Mouse (Mus musculus) bone marrow, adult 2 months (tissue): ENCODE results near the gene Ackr3. TPM values are rescaled to one million over a fixed set of nuclear protein-coding genes. Genes with fewer than 3 reads are reported as not detected.

Experiments used
- H3K27ac ChIP-seq: fragments of 200-500 bp; 2 replicates; pipeline ENCODE4 v1.5.1; 2012; ENCODE audit warnings: low read depth, mild to moderate bottlenecking, control low read depth, inconsistent platforms, low read length; ENCODE audit not compliant: control insufficient read depth, poor library complexity, insufficient read depth
- H3K4me1 ChIP-seq: fragments of 200-500 bp; 2 replicates; pipeline ENCODE4 v1.6.1; 2011; ENCODE audit warnings: low read length; ENCODE audit not compliant: control insufficient read depth, insufficient read depth
- H3K4me3 ChIP-seq: fragments of 200-500 bp; replicated peaks from 2 replicates; pipeline ENCODE3; 2011; ENCODE audit warnings: mild to moderate bottlenecking, low read depth, low read length, control low read depth; ENCODE audit not compliant: control insufficient read depth
- CTCF ChIP-seq: fragments of 200-500 bp; IDR thresholded peaks from 2 replicates; pipeline ENCODE4 v1.5.1; 2011; ENCODE audit warnings: low read length, control low read depth; ENCODE audit not compliant: control insufficient read depth, insufficient read depth
- POLR2A ChIP-seq: fragments of 200-500 bp; IDR thresholded peaks from 2 replicates; pipeline ENCODE4 v1.6.1; 2011; ENCODE audit warnings: low read depth, mild to moderate bottlenecking, control low read depth, low read length, borderline replicate concordance; ENCODE audit not compliant: control insufficient read depth
- WGBS: fragments of 180-500 bp; shearing (Covaris S2); methylation state at CpG from one replicate; pipeline ENCODE4 v1.1.7; 2018; 5-methylcytosine and 5-hydroxymethylcytosine counted together
- polyA plus RNA-seq: library from polyadenylated mRNA; stranded (reverse); fragments of >200 nt; gene quantifications from 2 replicates; pipeline ENCODE4 v1.2.4, GENCODE M21; 2011; ENCODE audit warnings: low replicate concordance; ENCODE audit not compliant: missing spikeins, insufficient read depth, insufficient read length

The Ackr3 gene
- polyA plus RNA-seq, 1 experiment = 3.3 TPM

DNA sequence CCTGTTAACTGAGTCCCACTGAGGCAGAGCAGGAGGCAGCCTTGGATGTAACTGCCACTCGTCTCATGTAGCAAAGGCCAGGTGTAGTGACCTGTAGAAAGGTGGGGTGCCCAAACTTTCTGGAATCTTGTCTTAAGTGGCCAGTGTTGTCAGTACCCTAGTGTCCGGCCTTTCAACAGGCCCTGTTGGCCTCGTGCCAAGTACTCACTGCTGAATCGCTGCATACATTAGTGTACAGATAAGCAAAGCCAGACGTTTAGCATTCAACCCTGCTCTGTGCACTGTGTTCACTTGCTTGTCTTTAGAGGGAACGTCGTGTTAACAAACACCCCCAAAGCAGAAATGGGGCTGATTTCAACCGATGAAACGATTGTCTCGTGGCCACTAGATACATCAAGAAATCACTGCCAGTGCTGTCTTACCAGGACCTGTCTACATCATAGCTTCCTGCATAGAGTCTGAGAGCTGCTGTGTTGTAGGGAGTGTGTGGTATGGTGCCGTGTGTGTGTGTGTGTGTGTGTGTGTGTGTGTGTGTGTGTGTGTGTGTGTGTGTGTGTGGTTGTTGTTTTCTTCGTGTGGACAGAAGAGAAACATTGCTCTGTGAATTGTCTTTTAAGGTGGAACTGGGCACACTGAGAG is 24.0 kb downstream of the Ackr3 start:
- Histone ChIP-seq H3K4me1 (no peaks in the 10 kb centered on the region), H3K27ac (no peak overlapping the region), H3K4me3 (no peak overlapping the region)
- TF ChIP-seq CTCF (no peak), POLR2A (no peak)
- WGBS = 39% methylated on average over 12 of the region's 12 CpGs

DNA sequence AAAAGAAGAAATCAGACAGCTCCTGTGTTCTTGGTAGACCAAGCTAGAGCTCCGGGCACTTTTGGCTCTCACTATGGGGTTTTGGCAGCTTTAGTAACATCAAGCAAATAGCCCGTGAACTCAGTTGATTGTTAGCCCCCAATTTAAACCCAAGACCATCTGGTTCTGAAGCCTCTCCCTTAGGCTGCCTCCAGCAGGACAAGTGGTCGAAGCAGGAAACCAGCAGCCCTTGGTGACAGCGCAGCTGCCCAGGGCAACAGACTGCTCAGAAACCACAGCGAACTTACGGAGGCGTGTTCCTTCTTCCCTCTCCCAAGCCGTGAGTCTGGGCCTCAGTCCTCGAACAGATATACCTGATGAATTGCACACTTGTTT is 24.5 kb downstream of the Ackr3 start:
- WGBS = 4% methylated on average over 9 of the region's 9 CpGs
- Histone ChIP-seq H3K4me3 (no peak overlapping the region), H3K27ac (no peak overlapping the region), H3K4me1 (no peaks in the 10 kb centered on the region)
- TF ChIP-seq CTCF (no peak), POLR2A (no peak)

- no peaks in the 10 kb centered on the region for H3K4me1 ChIP-seq
- H3K27ac ChIP-seq = no peak overlapping the region
- TF ChIP-seq POLR2A = no peak
- TF ChIP-seq CTCF = no peak
- WGBS = 79% methylated on average over 4 of the region's 4 CpGs
- H3K4me3 ChIP-seq = no peak overlapping the region
Measured at GRCm38 (mm10) chr1:90230611-90231010, 26.8 kb downstream of the Ackr3 start.

DNA sequence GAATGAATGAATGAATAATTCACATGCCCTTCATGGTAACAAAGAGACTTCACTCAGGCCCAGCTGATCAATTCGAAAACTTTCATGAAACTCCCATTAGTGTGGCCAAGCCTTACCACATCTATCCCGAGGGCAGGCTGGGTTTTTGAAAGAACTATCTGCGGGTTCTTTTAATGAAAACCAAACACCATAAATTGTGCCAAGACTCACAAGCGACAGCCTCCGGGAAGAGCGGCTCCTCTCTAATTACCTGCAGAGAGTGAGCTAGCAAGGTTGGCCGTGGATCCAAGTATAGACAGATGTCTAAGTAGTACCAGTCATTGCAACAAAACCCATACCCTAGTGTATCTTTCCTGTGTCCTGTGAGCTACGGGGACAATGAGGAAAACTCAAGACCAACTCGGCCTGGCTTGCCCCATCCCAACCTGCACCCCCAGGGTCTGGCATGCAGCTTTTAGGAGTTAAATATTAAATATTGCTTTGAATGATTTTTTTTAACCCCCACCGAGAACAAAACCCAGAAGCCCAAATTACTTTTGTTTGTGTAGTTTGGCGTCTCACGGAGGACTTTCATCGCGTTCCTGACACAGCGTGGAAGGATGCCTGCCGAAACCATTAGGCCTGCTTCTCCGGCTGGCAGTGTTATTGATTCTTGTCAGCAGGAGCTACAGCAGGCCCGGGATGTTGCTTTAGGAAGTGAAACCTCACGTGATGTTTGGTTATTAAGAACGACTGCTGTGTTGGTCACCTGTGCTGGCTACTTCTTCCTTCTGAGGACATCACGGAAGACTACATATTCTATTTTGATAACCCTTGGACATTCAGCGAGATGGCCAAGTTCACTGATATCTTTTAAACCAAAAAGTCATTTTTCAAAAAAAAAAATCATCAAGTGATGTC is 28.1 kb downstream of the Ackr3 start:
- 79% methylated on average over 22 of the region's 22 CpGs for WGBS
- Histone ChIP-seq H3K4me1 (no peaks in the 10 kb centered on the region), H3K4me3 (no peak overlapping the region), H3K27ac (no peak overlapping the region)
- TF ChIP-seq POLR2A (no peak), CTCF (no peak)

GRCm38 (mm10) chr1:90232491-90232885 is 28.7 kb downstream of the Ackr3 start:
- Histone ChIP-seq H3K4me3 (no peak overlapping the region), H3K27ac (no peak overlapping the region), H3K4me1 (no peaks in the 10 kb centered on the region)
- TF ChIP-seq POLR2A (no peak), CTCF (no peak)

- TF ChIP-seq POLR2A (no peak), CTCF (no peak)
Measured at GRCm38 (mm10) chr1:90234620-90235054, 30.9 kb downstream of the Ackr3 start.

GRCm38 (mm10) chr1:90236640-90237039 is 32.9 kb downstream of the Ackr3 start:
- H3K4me1 ChIP-seq = no peaks in the 10 kb centered on the region
- 80% methylated on average over 2 of the region's 2 CpGs for WGBS
- no peak for TF ChIP-seq CTCF
- no peak for TF ChIP-seq POLR2A

More at GRCm38 (mm10) chr1:90234620-90235054, 30.9 kb downstream of the Ackr3 start:
- WGBS = 54% methylated on average over 11 of the region's 11 CpGs
- H3K27ac ChIP-seq = no peak overlapping the region
- H3K4me3 ChIP-seq = no peak overlapping the region
- H3K4me1 ChIP-seq = no peaks in the 10 kb centered on the region

GRCm38 (mm10) chr1:90238095-90238888 is 34.5 kb downstream of the Ackr3 start:
- Histone ChIP-seq H3K4me3 (no peak overlapping the region), H3K27ac (no peak overlapping the region), H3K4me1 (no peaks in the 10 kb centered on the region; the same call in 1 of the 2 replicates)
- WGBS = 77% methylated on average over 9 of the region's 9 CpGs
- no peak for TF ChIP-seq CTCF
- no peak for TF ChIP-seq POLR2A

More at GRCm38 (mm10) chr1:90236640-90237039, 32.9 kb downstream of the Ackr3 start:
- Histone ChIP-seq H3K27ac (no peak overlapping the region), H3K4me3 (no peak overlapping the region)
